Mouse (Mus musculus) hindbrain, postnatal 0 days (tissue): ENCODE data around the gene P2ry14. TPM values are rescaled to one million over a fixed set of nuclear protein-coding genes. Genes with fewer than 3 reads are reported as not detected.
"Not testable (repeated sequence)": the region's sequence is repeated elsewhere in the genome, so short reads cannot be mapped to it uniquely, and the experiment has no call there.

Experiments used
- ATAC-seq: fragments of 200-750 bp; cut with Nextera tagmentation; 2 replicates; pipeline ENCODE4 v1.8.0; 2017; ENCODE audit warnings: mild to moderate bottlenecking, moderate TSS enrichment, moderate library complexity
- DNase-seq: peaks from one replicate; pipeline ENCODE4 v3.0.0-alpha.2; 2015; ENCODE audit warnings: low spot score
- H3K27ac ChIP-seq: fragments of 300-500 bp; sonication (generic); 2 replicates; pipeline ENCODE4 v1.5.1; 2014; ENCODE audit warnings: mild to moderate bottlenecking
- H3K27me3 ChIP-seq: fragments of 300-500 bp; sonication (generic); 2 replicates; pipeline ENCODE4 v1.6.1; 2014; ENCODE audit warnings: low read length, mixed read lengths; ENCODE audit not compliant: insufficient read depth
- H3K36me3 ChIP-seq: fragments of 300-500 bp; sonication (generic); 2 replicates; pipeline ENCODE4 v1.6.1; 2014; ENCODE audit warnings: low read length, mixed read lengths; ENCODE audit not compliant: insufficient read depth
- H3K4me1 ChIP-seq: fragments of 300-500 bp; sonication (generic); 2 replicates; pipeline ENCODE4 v1.6.1; 2014; ENCODE audit warnings: antibody characterized with exemption, low read length, mixed read lengths; ENCODE audit not compliant: insufficient read depth
- H3K4me2 ChIP-seq: fragments of 300-500 bp; sonication (generic); 2 replicates; pipeline ENCODE4 v1.6.1; 2014; ENCODE audit warnings: low read depth, mild to moderate bottlenecking, low read length, moderate library complexity, mixed read lengths
- H3K4me3 ChIP-seq: fragments of 300-500 bp; sonication (generic); 2 replicates; pipeline ENCODE4 v1.5.1; 2014; ENCODE audit warnings: low read length
- H3K9ac ChIP-seq: fragments of 300-500 bp; sonication (generic); replicated peaks from 2 replicates; pipeline ENCODE4 v1.6.1; 2014; ENCODE audit warnings: mild to moderate bottlenecking, low read length, moderate library complexity, mixed read lengths
- H3K9me3 ChIP-seq: fragments of 300-500 bp; sonication (generic); 2 replicates; pipeline ENCODE4 v1.6.1; 2016; ENCODE audit warnings: low read length, mixed read lengths
- CTCF ChIP-seq: IDR thresholded peaks from 2 replicates; pipeline ENCODE4 v1.5.1; 2016; ENCODE audit warnings: antibody characterized with exemption, control low read depth, low read depth
- WGBS: fragments of 180-500 bp; shearing (Covaris S2); extraction: QIAGEN DNeasy Blood & Tissue Kit; methylation state at CpG from one replicate; pipeline ENCODE4 v1.1.7; 2014; 5-methylcytosine and 5-hydroxymethylcytosine counted together
- polyA plus RNA-seq: library from polyadenylated mRNA; unstranded; fragments of >200 nt; fragmentation: Nextera tagmentation; extraction: Ambion mirVana; gene quantifications from 2 replicates; pipeline ENCODE4 v1.2.1, GENCODE M21; 2015
- total RNA-seq: library from RNA; depleted of rRNA; stranded (reverse); fragments of >200 nt; gene quantifications from 2 replicates; pipeline ENCODE4 v1.2.3, GENCODE M21; 2014

P2ry14 gene
- total and polyA plus RNA-seq, 2 experiments from 2014 or later, result 1.7 to 4.4 TPM

GRCm38 (mm10) chr3:59149646-59150045 lies 3.8 kb downstream of the P2ry14 start:
- DNase-seq (no peak), ATAC-seq (no peak)
- Histone ChIP-seq H3K36me3 (no peaks in the 10 kb centered on the region), H3K4me2 (no peak overlapping the region), H3K4me3 (no peak overlapping the region), H3K4me1 (no peaks in the 10 kb centered on the region), H3K9me3 (no peaks in the 10 kb centered on the region), H3K27ac (no peak overlapping the region), H3K27me3 (no peaks in the 10 kb centered on the region), H3K9ac (no peak overlapping the region)
- no peak for TF ChIP-seq CTCF

GRCm38 (mm10) chr3:59145194-59145593 lies 8.2 kb downstream of the P2ry14 start:
- Histone ChIP-seq H3K9ac (no peak overlapping the region), H3K27ac (no peak overlapping the region), H3K4me1 (no peaks in the 10 kb centered on the region), H3K4me3 (no peak overlapping the region), H3K4me2 (no peak overlapping the region), H3K27me3 (no peaks in the 10 kb centered on the region), H3K36me3 (no peaks in the 10 kb centered on the region), H3K9me3 (no peaks in the 10 kb centered on the region)
- DNase-seq, result no peak
- no peak for ATAC-seq
- WGBS, result 80% methylated on average over 5 of the region's 5 CpGs
- no peak for TF ChIP-seq CTCF

GRCm38 (mm10) chr3:59141507-59142305 lies 11.7 kb downstream of the P2ry14 start:
- Histone ChIP-seq H3K4me1 (no peaks in the 10 kb centered on the region), H3K27me3 (no peaks in the 10 kb centered on the region), H3K27ac (no peak overlapping the region), H3K9ac (no peak overlapping the region), H3K9me3 (no peaks in the 10 kb centered on the region), H3K4me3 (no peak overlapping the region), H3K36me3 (no peaks in the 10 kb centered on the region), H3K4me2 (no peak overlapping the region)
- TF ChIP-seq CTCF, result no peak
- no peak for ATAC-seq
- DNase-seq, result no peak
- WGBS, result 86% methylated on average over 8 of the region's 8 CpGs

- not testable (repeated sequence) for H3K27ac ChIP-seq, H3K4me2 ChIP-seq, H3K9me3 ChIP-seq, H3K4me1 ChIP-seq, H3K4me3 ChIP-seq, H3K9ac ChIP-seq, DNase-seq, H3K36me3 ChIP-seq, ATAC-seq, H3K27me3 ChIP-seq
- 86% methylated on average over 4 of the region's 4 CpGs for WGBS
Observed at GRCm38 (mm10) chr3:59140941-59141340, 12.5 kb downstream of the P2ry14 start.

- ATAC-seq, result no peak
- no peaks in the 10 kb centered on the region for H3K9me3 ChIP-seq
- H3K27ac ChIP-seq, result no peak overlapping the region
- no peaks in the 10 kb centered on the region for H3K36me3 ChIP-seq
- TF ChIP-seq CTCF, result no peak
- H3K9ac ChIP-seq, result no peak overlapping the region
- no peaks in the 10 kb centered on the region for H3K4me1 ChIP-seq
- 78% methylated on average over 2 of the region's 2 CpGs for WGBS
- DNase-seq, result no peak
- H3K27me3 ChIP-seq, result no peaks in the 10 kb centered on the region
- no peak overlapping the region for H3K4me2 ChIP-seq
- no peak overlapping the region for H3K4me3 ChIP-seq
Observed at GRCm38 (mm10) chr3:59140115-59140514, 13.3 kb downstream of the P2ry14 start.

- Histone ChIP-seq H3K4me1 (no peaks in the 10 kb centered on the region), H3K4me3 (no peak overlapping the region), H3K9ac (no peak overlapping the region), H3K27ac (no peak overlapping the region), H3K9me3 (no peaks in the 10 kb centered on the region), H3K27me3 (no peaks in the 10 kb centered on the region), H3K4me2 (no peak overlapping the region), H3K36me3 (no peaks in the 10 kb centered on the region)
- TF ChIP-seq CTCF, result no peak
- DNase-seq, result no peak
- no peak for ATAC-seq
Observed at GRCm38 (mm10) chr3:59139651-59140051, 13.8 kb downstream of the P2ry14 start.

DNA sequence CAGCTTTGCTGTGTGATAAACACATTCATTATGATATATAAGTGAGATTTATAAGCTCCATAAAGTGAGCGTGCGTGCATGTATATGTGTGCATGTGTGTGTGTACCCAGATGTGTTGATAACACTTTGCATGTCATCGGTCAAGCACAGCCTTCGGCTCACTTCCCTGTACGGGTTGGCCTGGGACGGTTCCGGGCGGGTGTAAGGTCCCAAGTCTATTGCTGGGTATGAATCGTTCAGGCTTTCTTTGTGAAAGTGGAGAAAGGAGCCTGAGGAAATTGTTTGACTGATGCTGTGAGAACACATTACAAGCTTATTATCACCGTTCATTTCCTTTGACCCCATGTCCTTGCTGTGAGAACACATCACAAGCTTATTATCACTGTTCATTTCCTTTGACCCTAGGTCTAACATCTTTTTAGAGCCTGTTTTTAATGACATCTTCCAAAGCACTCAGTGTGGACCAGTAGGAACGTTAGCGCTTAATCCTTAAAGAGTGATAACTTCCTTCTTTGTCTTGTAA lies 14.4 kb downstream of the P2ry14 start:
- 70% methylated on average over 12 of the region's 12 CpGs for WGBS
- DNase-seq (no peak), ATAC-seq (no peak)

More for the DNA sequence above, 14.4 kb downstream of the P2ry14 start:
- TF ChIP-seq CTCF, result no peak
- Histone ChIP-seq H3K4me3 (no peak overlapping the region), H3K9ac (no peak overlapping the region), H3K4me1 (no peaks in the 10 kb centered on the region), H3K4me2 (no peak overlapping the region), H3K9me3 (no peaks in the 10 kb centered on the region), H3K27me3 (no peaks in the 10 kb centered on the region), H3K36me3 (no peaks in the 10 kb centered on the region), H3K27ac (no peak overlapping the region)
